Mouse (Mus musculus): Measurements from ENCODE around the gene Cyp4a30b.
"Not testable (repeated sequence)": the region's sequence is repeated elsewhere in the genome, so short reads cannot be mapped to it uniquely, and the experiment has no call there.

The Cyp4a30b gene

DNA sequence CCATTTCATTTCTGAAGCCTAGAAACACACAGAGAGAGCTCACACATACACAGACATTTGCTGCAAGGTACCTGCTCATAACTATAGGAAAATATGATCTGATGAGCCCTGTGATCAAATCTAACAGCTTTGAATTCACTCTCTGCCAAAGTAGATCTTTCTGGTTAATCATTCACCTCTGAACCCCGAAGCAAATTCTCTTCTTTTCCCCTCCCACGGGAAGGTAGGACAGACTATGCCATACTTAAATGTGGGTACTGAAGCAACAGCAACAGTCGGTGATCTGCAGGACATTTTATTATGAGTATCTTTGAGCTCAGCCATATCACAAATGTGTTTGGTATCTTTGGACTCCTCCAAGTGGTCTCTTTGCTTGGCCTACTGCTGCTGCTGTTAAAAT lies at the start of gene Cyp4a30b:
Cyp4a30b (plus strand) TSS at position 301 of the 400 bp plus-strand sequence.
- DNase-seq = no peak

DNA sequence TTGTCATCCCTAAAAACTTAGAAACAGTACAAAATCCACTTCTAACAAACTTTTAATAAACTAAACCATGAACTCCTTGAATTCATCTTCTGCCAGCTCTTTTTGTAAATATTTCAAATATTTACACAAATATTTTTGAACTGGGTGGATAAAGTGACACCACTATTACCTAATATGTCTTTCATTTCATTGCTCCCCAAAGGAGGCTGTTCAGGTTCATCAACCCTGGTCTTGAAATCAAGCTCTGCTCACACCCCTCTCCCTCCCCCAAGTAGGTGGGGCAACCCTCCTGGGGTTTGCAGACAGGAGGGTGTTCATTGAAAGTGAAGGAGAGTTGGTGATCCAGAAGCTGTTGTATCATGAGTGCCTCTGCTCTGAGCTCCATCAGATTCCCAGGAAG lies 41.1 kb upstream of the Cyp4a30b start, which contains the start of gene Cyp4a12b:
Cyp4a12b (plus strand) TSS at position 301 of the 400 bp plus-strand sequence.
- not testable (repeated sequence) for DNase-seq

DNA sequence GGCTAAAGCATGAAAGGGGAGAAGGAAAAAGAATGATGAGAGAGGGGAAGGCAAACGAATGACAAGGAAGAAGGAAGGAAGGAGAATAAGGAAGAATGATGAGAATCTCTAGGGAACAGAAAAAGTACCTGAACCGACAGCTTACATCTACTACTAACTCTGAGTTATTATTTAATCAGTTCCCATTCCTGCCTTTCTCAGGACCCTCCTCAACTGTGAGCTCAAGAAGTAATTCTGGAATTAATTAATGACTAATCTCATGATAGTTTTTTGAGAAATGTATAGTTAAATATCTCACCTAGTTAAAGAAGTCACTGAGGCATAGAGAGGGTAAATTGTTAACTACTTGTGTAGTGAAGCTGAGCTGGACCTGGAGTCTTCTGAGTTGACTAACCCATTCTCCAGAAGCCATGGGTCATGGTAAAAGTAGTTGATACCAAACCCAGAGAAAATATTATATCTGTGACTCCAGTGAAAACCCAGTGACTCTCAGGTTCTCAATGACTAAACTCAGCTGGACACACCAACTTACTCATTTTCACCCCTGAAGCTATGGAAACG lies 1.7 kb upstream of the Cyp4a30b start:
- no peak for DNase-seq

DNA sequence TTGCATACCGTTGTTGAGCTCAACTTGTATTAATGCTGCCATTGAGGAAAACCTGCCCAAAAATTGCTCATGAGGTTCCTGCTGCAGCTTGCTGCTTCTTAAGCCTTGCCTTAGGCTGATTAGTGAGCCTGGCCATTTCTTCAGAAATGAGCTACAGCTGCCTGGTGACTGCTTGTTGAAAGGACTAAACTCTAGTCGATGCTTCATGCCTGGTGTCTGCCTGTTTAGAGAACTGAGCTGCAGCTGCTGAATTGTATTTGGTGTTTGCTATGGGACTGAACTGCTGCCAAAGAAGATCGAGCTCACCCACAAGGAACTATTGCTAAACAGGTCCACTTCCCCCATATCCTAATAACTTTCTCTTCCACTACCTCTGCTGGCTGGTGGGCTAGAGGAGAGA lies 21.2 kb downstream of the Cyp4a30b start:
- DNase-seq = not testable (repeated sequence)

DNA sequence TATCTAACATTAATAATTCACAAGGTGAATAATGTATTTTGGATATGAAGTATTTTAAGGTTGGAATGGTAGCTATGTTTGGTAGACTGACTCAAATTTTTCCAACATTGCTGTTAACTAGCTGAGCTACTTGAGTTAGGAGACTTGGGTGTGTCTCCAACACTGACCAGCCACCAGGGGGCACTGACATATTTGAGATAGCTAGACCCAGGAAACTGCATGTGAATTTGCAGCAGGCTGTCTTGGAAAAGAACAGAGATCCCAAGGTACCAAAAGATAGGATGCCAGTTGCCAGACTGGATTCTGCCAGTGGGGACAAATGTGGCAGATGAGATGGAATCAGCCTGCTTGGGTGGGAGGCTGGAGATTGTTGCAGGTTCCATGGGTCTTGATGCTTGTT lies 23.6 kb downstream of the Cyp4a30b start:
- DNase-seq = peak; percentile 41

DNA sequence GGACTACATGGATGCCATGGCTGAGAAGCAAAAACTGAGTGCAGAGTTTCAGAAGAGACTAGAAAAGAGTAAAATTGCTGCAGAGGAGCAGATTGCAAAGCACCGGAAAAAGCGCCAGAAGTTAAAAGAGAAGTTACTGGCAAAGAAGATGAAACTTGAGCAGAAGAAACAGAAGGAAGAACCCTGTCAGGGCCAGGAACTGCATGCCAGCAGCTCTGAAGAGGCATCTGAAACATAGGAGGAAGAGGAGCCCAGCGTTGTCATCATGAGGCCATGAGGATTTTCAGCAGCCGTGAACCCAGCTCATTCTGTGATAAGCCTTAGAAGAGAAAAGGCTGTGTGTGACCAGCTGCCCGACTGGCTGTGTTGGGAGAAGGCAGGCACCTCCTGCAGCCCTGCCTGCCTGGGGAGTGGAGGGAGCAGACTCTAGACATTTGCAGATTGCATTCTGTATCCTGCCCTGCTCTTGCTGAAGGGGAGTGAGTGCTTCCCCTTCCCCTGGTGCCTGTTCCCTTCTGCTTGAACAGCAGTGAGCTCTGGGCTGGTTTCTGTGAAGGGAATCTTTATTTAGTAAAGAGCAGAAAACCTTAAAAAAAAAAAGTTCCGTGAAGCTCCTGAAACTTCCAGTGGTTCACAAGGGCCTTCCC lies 28.7 kb downstream of the Cyp4a30b start:
- DNase-seq = no peak

DNA sequence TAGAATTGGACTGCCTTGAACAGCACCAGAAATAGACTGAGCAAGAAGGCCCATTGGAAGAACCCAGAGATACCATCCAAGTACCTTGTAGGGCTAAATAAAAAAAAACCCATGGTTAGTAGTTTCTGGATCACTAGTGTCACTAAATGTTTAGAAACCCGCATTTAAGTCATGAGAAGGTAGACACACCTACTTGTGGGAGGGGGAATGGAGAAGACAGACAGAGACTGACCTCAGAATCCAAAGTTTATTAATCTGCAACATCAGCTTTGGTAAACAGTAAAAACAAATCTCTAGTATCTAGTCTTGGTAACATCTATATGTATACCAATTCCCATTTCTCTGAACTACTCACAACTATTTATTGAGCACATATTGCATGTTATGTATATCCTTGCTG lies 43.6 kb downstream of the Cyp4a30b start, which contains the start of gene Cyp4a14:
Cyp4a14 (minus strand) TSS at position 142 of the 400 bp plus-strand sequence.
- DNase-seq = no peak

DNA sequence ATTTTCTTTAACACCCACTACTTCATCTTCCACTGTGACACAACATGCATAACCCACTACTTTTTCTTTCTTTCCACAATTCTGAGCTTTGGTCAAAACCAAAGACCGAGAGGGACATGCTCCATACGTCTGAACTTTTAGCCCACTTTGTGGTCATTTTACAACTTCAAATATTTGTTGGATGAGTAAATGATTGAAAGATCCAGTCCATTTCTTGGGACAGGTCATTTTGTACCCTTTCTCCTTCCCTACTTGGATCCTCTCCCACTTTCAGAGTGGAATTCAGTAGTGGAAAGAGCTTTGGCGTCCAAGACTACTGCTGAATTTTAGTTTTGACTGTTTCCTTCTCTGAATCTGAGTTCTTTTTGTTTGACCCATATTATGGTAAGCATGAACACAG lies 45.1 kb downstream of the Cyp4a30b start:
- DNase-seq = no peak

DNA sequence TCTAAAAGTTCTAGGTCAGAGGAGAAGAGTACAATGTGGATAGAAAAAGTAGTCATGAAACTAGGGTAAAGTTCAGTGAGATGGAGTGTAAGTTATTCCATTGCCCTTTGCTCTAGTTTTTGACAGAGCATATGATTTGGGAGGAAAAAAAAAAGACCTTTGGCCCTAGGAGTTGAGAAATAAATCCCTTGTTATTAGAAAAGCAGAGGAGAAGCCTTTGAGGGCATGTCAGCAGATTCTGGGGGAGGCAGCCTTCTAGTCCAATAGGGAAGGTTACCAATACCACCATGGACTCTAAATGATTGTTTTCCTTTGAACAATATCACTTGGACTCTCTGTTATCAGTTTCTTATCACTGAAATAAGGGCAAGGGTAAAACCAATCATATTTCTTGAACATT lies 61.6 kb downstream of the Cyp4a30b start:
- not testable (repeated sequence) for DNase-seq

DNA sequence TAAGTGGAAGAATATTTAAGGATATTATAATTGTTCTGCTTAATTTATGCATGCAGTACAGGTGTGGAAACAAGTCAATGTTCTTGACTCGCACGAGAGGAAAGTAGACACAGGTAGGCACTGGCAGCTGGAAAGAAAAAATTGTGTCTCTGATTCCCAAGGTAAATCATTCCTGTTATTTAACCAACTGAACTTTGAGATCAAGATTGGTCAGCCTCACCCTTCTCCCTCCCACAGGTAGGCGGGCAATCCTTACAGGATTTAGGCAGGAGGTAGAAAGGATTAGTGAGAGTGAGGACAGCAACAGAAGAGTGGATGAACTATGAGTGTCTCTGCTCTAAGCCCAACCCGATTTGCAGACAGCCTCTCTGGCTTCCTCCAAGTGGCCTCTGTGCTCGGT lies 65.6 kb downstream of the Cyp4a30b start, which contains the start of gene Cyp4a10:
Cyp4a10 (plus strand) TSS at position 265 of the 400 bp plus-strand sequence.
- DNase-seq = not testable (repeated sequence)

DNA sequence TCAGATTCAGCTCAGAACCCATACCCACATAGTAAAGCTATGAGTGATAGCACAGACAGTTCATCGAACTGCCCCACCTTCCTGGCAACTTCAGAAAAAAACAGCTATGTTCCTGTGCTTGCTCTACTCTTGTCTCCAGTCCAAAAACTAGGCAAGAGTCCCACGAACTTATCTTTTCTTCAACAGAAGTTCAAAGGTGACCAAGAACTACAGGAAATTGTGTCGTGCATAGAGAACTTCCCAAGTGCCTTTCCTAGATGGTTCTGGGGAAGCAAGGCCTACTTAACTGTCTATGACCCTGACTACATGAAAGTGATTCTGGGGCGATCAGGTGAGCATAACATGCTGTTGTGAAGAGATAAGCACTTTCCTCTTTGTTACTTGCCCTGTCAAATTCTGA lies 67.0 kb downstream of the Cyp4a30b start:
- DNase-seq = no peak
